Mouse (Mus musculus): ENCODE measurements around the gene Zfp366. TPM values are rescaled to one million over a fixed set of nuclear protein-coding genes. Genes with fewer than 3 reads are reported as not detected.

Gene Zfp366
- total RNA-seq, 4 experiments from 2014 or later = 7.9 to 12.2 (median 9.7) TPM

GRCm38 (mm10) chr13:99225374-99226240 lies 41.0 kb downstream of the Zfp366 start:
- DNase-seq (ENCODE audit: low spot score) = no peak

- DNase-seq (ENCODE audit: low spot score) = no peak
Observed at GRCm38 (mm10) chr13:99226809-99227208, 42.2 kb downstream of the Zfp366 start.

- DNase-seq (ENCODE audit: low spot score) = no peak
Observed at GRCm38 (mm10) chr13:99227456-99228250, 43.0 kb downstream of the Zfp366 start.

GRCm38 (mm10) chr13:99228821-99229570 lies 44.4 kb downstream of the Zfp366 start:
- DNase-seq (ENCODE audit: low spot score) = no peak

DNA sequence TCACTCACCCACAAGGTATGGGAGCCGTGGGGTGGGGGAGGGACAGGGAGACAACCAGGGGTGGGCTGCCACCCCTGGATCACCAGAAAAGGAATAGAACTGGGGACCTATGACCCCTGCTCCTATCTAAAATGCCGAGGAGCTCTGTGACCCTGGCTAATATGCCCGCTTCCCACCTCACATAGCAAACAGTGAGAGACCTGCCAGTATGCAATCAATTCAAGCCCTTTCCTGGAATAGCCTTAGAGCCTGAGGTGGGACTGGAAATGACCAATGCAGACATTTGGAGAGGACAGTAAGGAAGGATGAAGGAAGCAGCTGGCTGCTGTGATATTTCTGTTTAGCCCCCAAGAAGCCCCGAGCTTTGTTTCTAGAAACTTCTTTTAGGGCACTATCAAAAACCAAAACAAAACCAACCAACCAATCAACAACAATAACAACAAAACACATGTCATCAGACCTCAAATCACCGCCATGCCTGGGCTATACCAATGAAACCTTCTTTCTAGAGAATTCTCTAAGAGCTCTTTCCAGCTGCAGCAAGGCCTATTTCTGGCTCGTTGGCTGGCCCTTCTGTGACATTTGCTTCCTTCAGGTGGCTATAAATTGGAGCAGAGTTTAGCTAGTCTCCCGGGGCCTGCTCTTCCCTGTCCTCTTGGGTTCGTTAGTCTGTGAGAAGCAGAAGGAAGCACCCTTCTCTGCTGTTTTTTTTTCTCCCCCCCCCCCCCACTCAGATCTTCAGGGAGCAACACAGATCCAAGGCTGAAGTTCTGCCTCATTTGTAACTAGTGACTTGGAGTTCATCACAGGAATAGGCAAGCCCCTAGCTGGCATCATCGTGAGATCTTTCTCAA lies 45.2 kb downstream of the Zfp366 start:
- DNase-seq (ENCODE audit: low spot score) = peak; percentile 61

- peak; percentile 80 for DNase-seq (ENCODE audit: low spot score)
Observed at GRCm38 (mm10) chr13:99230495-99230868, 45.9 kb downstream of the Zfp366 start.

DNA sequence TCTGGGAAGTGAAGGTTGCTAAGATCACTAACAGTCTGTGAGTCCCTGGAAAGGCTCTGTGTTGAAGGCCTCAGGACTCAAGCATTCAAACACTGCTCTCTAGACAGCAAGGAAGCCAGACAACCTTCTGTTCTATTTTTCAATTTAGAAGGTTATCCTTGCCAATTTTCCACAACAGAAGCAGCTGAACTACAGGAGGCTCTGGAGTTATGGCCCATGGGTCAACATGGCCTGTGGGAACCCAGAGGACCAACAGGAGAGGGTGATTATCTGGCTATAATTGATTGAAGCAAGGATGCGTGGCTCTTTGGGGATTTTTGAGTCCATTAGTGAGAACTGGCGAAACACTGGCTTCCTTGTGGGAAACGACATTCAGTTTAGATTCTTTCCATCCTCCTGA lies 48.7 kb downstream of the Zfp366 start:
- peak; percentile 66 for DNase-seq (ENCODE audit: low spot score)

DNA sequence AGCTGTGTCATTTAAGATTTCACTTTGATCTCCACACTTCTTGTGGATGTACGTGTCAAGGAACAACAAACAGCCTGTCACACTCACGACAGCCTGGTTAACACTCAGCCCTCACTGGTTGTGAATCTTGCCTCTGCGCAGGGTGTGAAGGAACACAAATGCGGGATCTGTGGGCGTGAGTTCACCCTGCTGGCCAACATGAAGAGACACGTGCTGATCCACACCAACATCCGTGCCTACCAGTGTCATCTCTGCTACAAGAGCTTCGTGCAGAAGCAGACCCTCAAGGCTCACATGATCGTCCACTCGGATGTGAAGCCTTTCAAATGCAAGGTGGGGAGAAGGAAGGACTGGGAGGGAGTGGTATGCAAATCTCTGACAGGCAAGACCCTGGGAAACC lies 49.3 kb downstream of the Zfp366 start:
- no peak for DNase-seq (ENCODE audit: low spot score)

DNA sequence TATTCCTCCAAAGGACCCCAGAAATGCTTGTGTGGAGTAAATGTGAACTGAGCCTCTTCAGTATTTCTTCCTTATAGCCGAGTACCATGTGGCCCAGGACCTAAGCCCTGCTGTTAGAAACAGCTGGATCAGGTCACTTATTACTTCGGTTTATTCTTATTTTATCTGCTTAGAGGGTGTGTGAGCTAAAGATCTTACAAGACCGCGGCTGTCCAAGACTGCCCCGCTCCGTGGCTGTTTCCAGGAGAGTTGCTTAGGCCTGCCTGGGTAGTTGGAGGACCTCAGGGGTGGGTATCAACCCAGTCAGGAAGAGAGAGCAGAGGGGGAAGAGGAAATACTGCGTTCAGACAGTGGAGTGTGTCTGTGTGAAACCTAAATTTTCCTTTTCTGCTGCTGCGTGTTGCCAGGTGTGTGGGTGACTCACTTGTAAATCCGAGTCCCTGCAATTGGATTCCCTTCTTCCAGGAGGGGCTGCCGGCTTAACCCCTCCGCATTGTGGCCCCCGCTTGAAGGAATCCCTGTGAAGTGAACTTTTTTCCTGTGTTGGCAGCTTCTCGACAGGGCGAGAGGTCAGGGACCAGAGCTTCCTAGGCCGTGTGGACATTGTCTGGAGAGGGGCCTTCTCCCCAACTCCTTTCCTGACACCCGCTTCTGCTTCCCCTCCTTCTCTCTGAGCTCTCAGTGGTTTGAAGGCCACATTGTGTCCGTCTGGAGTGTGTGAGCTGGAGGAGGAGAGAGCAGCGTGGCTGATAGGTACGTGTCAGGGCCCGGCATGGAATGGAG lies 51.0 kb downstream of the Zfp366 start:
- DNase-seq (ENCODE audit: low spot score) = no peak

- no peak for DNase-seq (ENCODE audit: low spot score)
Observed at GRCm38 (mm10) chr13:99236222-99236621, 51.6 kb downstream of the Zfp366 start.

- DNase-seq (ENCODE audit: low spot score) = no peak
Observed at GRCm38 (mm10) chr13:99237122-99237521, 52.5 kb downstream of the Zfp366 start.

DNA sequence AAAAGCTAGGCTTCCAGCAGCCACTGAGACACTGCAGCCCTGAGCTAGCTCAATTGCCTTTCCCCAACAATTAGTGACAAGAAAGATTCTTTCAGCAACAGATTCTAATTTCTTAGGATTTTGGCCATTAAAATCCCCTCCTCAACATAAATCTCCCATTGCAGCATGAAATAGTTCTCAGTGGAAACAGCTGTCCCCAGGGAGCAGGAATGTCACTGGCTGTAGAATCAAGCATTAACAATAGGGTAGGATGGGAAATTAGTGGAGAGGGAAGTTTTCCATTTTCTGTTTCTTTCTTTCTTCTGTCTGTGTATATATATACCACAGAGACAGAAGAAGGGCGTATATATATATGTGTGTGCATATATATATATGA lies 53.2 kb downstream of the Zfp366 start:
- DNase-seq (ENCODE audit: low spot score) = no peak

GRCm38 (mm10) chr13:99238217-99239160 lies 53.9 kb downstream of the Zfp366 start:
- DNase-seq (ENCODE audit: low spot score) = peak; percentile 89

DNA sequence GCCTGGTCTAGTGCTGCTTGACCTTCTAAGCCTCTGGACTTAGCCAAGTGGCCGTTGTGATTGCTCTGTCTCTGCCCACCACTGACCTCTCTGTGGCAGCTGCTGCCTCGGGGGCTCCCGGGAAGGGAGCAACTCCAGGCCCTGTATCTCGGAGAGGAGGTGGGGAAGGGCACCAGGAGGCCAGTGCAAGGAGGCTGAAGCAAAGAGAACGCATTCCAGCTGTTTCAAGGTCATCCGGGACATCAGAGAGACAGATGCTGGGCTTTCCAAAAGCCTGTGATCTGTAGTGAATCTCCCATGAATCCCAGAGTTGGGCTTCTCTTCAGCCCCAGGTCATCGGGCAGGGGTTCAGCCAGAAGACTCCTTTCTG lies 54.5 kb downstream of the Zfp366 start:
- no peak for DNase-seq (ENCODE audit: low spot score)

- DNase-seq (ENCODE audit: low spot score) = no peak
Observed at GRCm38 (mm10) chr13:99239741-99240140, 55.1 kb downstream of the Zfp366 start.

DNA sequence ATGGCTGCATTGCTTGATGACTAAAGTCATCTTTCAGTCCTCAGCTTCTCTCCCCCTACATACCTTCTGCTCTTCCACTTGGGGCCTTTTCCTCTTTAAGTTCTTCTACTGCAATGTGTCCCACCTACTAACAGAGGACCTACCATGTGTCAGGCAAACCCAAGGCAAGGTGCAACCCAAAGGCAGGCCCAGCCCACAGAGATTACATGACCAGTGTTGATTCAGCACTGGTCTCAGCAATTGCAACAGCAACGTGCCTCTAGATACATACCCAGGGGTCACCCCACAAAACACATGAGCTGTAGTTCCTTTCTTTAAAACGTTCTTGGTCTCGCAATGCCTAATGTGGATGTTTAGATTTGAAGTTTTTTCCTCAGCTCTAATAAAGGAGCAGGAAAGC lies 57.4 kb downstream of the Zfp366 start:
- no peak for DNase-seq (ENCODE audit: low spot score)

DNA sequence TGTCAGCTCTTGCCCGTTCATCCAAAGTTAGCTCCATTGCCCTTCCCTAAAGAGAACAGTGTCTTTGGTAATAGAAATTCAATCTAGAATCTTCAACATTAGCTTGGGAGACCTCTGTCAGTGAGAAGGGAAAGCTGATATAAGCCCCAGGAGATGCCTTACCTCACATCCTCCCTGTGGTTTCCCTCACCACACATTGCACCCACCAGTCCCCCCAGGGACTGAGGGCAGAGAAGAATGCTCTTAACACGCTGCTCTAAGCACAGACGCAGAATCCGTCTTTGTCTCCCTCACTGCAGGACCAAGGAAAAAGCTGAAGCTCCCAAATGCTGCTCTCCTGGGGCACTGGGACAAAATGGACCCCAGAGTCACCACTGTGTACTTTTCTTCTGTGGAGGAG lies 58.3 kb downstream of the Zfp366 start:
- no peak for DNase-seq (ENCODE audit: low spot score)

GRCm38 (mm10) chr13:99243831-99244230 lies 59.2 kb downstream of the Zfp366 start:
- no peak for DNase-seq (ENCODE audit: low spot score)

DNA sequence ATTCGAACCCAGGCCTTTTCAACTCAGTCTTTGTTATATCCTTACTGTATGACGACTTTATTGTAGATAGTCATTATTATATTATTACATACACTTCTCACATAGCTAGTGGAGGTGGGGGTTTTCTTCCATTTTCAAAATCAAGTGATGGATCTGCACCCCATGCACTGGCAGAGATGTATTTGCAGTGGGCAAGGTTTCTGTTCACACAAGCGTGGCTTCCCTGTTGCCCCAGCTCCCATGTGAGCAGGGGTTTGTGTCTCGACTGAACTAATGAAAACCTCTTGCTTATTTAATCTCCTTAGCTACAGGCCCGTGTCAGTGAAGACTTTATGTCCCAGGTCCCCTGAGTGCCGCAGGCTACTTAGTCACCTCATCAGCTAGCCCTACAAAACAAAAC lies 59.8 kb downstream of the Zfp366 start:
- no peak for DNase-seq (ENCODE audit: low spot score)
